Mouse (Mus musculus) kidney, postnatal 0 days (tissue): Measurements from ENCODE around the gene Pgbd5. TPM values are rescaled to one million over a fixed set of nuclear protein-coding genes. Genes with fewer than 3 reads are reported as not detected.

Source experiments
- ATAC-seq: fragments of 200-750 bp; cut with Nextera tagmentation; replicated peaks from 2 replicates; pipeline ENCODE4 v1.8.0; 2017; ENCODE audit warnings: low read depth, moderate number of reproducible peaks, moderate TSS enrichment, moderate library complexity; ENCODE audit not compliant: low FRiP score
- DNase-seq: peaks from one replicate; pipeline ENCODE4 v3.0.0-alpha.2; 2016; ENCODE audit warnings: low spot score
- H3K27ac ChIP-seq: fragments of 300-500 bp; sonication (generic); 2 replicates; pipeline ENCODE4 v1.5.1; 2014; ENCODE audit warnings: mild to moderate bottlenecking
- H3K27me3 ChIP-seq: fragments of 300-500 bp; sonication (generic); 2 replicates; pipeline ENCODE4 v1.6.1; 2014; ENCODE audit warnings: low read length, mixed read lengths; ENCODE audit not compliant: insufficient read depth
- H3K36me3 ChIP-seq: fragments of 300-500 bp; sonication (generic); 2 replicates; pipeline ENCODE4 v1.6.1; 2014; ENCODE audit warnings: low read length, mixed read lengths; ENCODE audit not compliant: insufficient read depth
- H3K4me1 ChIP-seq: fragments of 300-500 bp; sonication (generic); replicated peaks from 2 replicates; pipeline ENCODE4 v1.6.1; 2014; ENCODE audit warnings: antibody characterized with exemption, low read length, mixed read lengths; ENCODE audit not compliant: insufficient read depth
- H3K4me2 ChIP-seq: fragments of 300-500 bp; sonication (generic); 2 replicates; pipeline ENCODE4 v1.6.1; 2014; ENCODE audit warnings: mild to moderate bottlenecking, low read length, moderate library complexity, mixed read lengths
- H3K4me3 ChIP-seq: fragments of 300-500 bp; sonication (generic); replicated peaks from 2 replicates; pipeline ENCODE4 v1.5.1; 2014; ENCODE audit warnings: low read depth, low read length
- H3K9ac ChIP-seq: fragments of 300-500 bp; sonication (generic); 2 replicates; pipeline ENCODE4 v1.6.1; 2014; ENCODE audit warnings: low read depth, low read length
- H3K9me3 ChIP-seq: fragments of 300-500 bp; sonication (generic); replicated peaks from 2 replicates; pipeline ENCODE4 v1.6.1; 2016; ENCODE audit warnings: low read length, inconsistent platforms, mixed read lengths
- CTCF ChIP-seq: IDR thresholded peaks from 2 replicates; pipeline ENCODE4 v1.5.1; 2016; ENCODE audit warnings: antibody characterized with exemption, low read depth, mild to moderate bottlenecking, moderate library complexity
- WGBS: fragments of 180-500 bp; shearing (Covaris S2); extraction: QIAGEN DNeasy Blood & Tissue Kit; methylation state at CpG from one replicate; pipeline ENCODE4 v1.1.7; 2014; 5-methylcytosine and 5-hydroxymethylcytosine counted together
- polyA plus RNA-seq: library from polyadenylated mRNA; unstranded; fragments of >200 nt; fragmentation: Nextera tagmentation; extraction: Ambion mirVana; gene quantifications from 2 replicates; pipeline ENCODE4 v1.2.1, GENCODE M21; 2015

Pgbd5 gene
- polyA plus RNA-seq, 1 experiment from 2014 or later = 0.32 TPM

- 95% methylated on average over 5 of the region's 5 CpGs for WGBS
- ATAC-seq = no peak
- Histone ChIP-seq H3K36me3 (no peaks in the 10 kb centered on the region), H3K4me3 (no peak overlapping the region), H3K9ac (no peak overlapping the region), H3K27ac (no peak overlapping the region), H3K27me3 (no peaks in the 10 kb centered on the region), H3K4me2 (no peak overlapping the region), H3K9me3 (no peaks in the 10 kb centered on the region), H3K4me1 (no peaks in the 10 kb centered on the region)
- TF ChIP-seq CTCF = no peak
- DNase-seq = no peak
Observed at GRCm38 (mm10) chr8:124418927-124419326, 20.5 kb downstream of the Pgbd5 start.

DNA sequence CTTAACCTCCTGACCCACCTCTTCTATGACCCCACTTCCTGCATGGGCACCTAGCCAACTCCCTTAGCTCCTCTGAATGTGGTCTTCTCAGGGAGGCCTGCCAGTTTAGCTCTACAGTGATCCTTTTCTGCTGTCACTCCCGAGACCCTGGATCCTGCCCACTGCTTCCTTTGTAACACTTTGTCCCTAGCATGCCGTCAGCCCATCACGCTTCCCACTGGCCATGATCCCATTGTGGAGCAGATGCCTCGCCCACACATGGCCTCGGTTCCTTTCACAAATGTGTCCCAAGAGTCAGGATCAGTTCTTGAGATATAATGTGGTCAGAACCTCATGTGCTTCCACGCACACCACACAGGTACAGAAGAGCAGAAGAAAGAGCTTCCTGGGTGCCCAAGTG lies 21.3 kb downstream of the Pgbd5 start:
- H3K4me1 ChIP-seq = no peaks in the 10 kb centered on the region
- no peak for TF ChIP-seq CTCF
- DNase-seq (no peak), ATAC-seq (no peak)
- no peak overlapping the region for H3K4me2 ChIP-seq
- no peak overlapping the region for H3K4me3 ChIP-seq
- H3K9ac ChIP-seq = no peak overlapping the region
- 68% methylated on average over 6 of the region's 6 CpGs for WGBS
- no peaks in the 10 kb centered on the region for H3K27me3 ChIP-seq
- H3K36me3 ChIP-seq = no peaks in the 10 kb centered on the region
- no peaks in the 10 kb centered on the region for H3K9me3 ChIP-seq
- H3K27ac ChIP-seq = no peak overlapping the region

GRCm38 (mm10) chr8:124416646-124417045 lies 22.8 kb downstream of the Pgbd5 start:
- 37% methylated on average over 7 of the region's 7 CpGs for WGBS
- no peaks in the 10 kb centered on the region for H3K9me3 ChIP-seq
- no peak for DNase-seq

GRCm38 (mm10) chr8:124415789-124416188 lies 23.7 kb downstream of the Pgbd5 start:
- DNase-seq (no peak), ATAC-seq (no peak)
- H3K4me3 ChIP-seq = no peak overlapping the region
- WGBS = 34% methylated on average over 3 of the region's 3 CpGs
- no peaks in the 10 kb centered on the region for H3K27me3 ChIP-seq
- no peak overlapping the region for H3K4me2 ChIP-seq
- no peaks in the 10 kb centered on the region for H3K9me3 ChIP-seq
- no peaks in the 10 kb centered on the region for H3K36me3 ChIP-seq
- no peak for TF ChIP-seq CTCF
- no peaks in the 10 kb centered on the region for H3K4me1 ChIP-seq
- no peak overlapping the region for H3K27ac ChIP-seq
- no peak overlapping the region for H3K9ac ChIP-seq

More at GRCm38 (mm10) chr8:124416646-124417045, 22.8 kb downstream of the Pgbd5 start:
- Histone ChIP-seq H3K9ac (no peak overlapping the region), H3K4me2 (no peak overlapping the region), H3K4me1 (no peaks in the 10 kb centered on the region), H3K27me3 (no peaks in the 10 kb centered on the region), H3K27ac (no peak overlapping the region), H3K4me3 (no peak overlapping the region), H3K36me3 (no peaks in the 10 kb centered on the region)
- ATAC-seq = no peak
- TF ChIP-seq CTCF = no peak

GRCm38 (mm10) chr8:124415002-124415401 lies 24.5 kb downstream of the Pgbd5 start:
- Histone ChIP-seq H3K4me3 (no peak overlapping the region), H3K4me1 (no peaks in the 10 kb centered on the region), H3K4me2 (no peak overlapping the region), H3K36me3 (no peaks in the 10 kb centered on the region), H3K9me3 (no peaks in the 10 kb centered on the region), H3K27me3 (no peaks in the 10 kb centered on the region), H3K27ac (no peak overlapping the region), H3K9ac (no peak overlapping the region)
- 92% methylated on average over 8 of the region's 8 CpGs for WGBS
- ATAC-seq (no peak), DNase-seq (no peak)
- TF ChIP-seq CTCF = no peak

DNA sequence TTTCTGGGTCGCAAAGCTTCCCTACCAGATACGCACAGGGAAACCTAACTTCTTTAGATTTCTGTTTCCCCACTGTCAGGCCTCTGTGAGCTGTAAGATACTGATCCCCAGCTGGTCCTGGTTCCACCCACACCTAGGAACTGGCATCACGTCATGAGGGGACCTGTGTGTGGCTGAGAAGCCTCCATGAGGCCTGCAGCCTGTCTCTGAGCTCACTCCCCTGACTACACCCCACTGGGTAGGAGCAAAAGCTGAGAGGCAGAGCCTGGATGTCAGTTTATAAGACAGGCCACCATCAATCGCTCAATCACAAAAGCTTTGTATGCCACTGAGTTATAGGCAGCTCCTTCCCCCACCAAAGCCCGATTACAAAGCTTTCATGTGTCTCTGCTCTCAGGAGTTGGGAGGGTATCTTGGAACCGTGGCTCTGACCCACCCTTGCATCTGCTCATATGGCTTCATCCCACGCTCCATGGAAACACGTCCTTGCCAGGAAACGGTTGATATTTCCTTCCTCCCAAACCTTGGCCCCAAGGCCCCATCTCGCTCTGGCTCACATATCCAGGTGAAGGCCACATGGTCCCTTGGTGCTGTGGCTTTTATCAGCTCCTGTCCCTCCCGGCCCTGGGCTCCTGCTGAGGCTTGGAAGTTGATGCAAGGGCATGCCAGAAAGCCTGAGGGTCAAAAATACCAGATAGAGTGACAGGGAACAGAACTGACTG lies 26.1 kb downstream of the Pgbd5 start:
- no peak overlapping the region for H3K27ac ChIP-seq
- no peaks in the 10 kb centered on the region for H3K27me3 ChIP-seq
- H3K4me1 ChIP-seq = no peaks in the 10 kb centered on the region
- no peak overlapping the region for H3K4me3 ChIP-seq
- no peaks in the 10 kb centered on the region for H3K36me3 ChIP-seq
- WGBS = 67% methylated on average over 11 of the region's 11 CpGs
- ATAC-seq (no peak), DNase-seq (no peak)
- H3K4me2 ChIP-seq = no peak overlapping the region
- no peak overlapping the region for H3K9ac ChIP-seq
- no peak for TF ChIP-seq CTCF
- H3K9me3 ChIP-seq = no peaks in the 10 kb centered on the region
